Mouse (Mus musculus) cerebellum, adult 9-10 months (tissue): ENCODE measurements around the gene Esyt2.
"Not testable (repeated sequence)": the region's sequence is repeated elsewhere in the genome, so short reads cannot be mapped to it uniquely, and the experiment has no call there.

ENCODE experiments used
- DNase-seq: peaks from one replicate; pipeline ENCODE4 v3.0.0; 2022

Gene Esyt2

GRCm38 (mm10) chr12:116280653-116281364 lies at the start of gene Esyt2:
Gene Esyt2, plus strand, starts transcription at chr12:116281196.
- DNase-seq, result peak; percentile 99

DNA sequence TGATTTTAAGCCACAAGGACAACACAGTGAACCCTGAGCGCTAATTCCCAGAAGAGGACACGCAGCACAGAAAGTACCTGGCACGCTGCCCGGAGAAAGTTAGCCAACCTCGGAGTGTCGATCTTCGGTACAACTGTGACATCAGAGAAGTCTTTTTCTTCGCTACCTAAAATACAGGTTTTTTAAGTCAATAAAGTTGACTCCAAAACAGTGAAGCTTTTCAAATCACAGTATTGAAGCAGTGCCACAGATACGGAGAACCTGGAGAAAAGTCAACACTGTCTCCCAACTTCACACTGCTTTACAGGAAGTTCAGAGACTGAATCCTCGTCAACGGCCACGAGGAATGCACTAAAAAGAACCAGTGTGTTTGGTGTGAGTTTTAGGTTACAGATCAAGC lies 49.4 kb upstream of the Esyt2 start:
- DNase-seq, result no peak

- DNase-seq, result no peak
Observed at GRCm38 (mm10) chr12:116232061-116232460, 48.9 kb upstream of the Esyt2 start.

DNA sequence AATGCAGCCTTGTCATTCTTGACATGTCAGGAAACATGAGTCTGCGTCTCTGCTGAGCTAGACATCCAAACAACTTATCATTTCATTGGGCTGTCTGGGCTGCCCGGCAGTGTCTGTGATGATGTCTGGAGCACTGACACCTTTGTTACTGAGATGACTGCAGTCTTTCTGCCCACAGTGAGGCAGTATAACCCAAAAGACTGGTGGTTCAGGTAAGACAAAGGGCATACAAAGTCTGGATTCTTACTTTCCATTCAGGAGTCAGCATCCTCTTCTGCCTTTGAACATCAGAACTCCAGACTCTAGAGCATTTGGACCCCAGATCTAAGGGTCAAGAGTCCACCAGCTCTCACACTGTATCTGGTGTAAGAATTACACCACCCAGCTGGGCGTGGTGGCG lies 45.6 kb upstream of the Esyt2 start:
- no peak for DNase-seq

GRCm38 (mm10) chr12:116236658-116237057 lies 44.3 kb upstream of the Esyt2 start:
- no peak for DNase-seq

DNA sequence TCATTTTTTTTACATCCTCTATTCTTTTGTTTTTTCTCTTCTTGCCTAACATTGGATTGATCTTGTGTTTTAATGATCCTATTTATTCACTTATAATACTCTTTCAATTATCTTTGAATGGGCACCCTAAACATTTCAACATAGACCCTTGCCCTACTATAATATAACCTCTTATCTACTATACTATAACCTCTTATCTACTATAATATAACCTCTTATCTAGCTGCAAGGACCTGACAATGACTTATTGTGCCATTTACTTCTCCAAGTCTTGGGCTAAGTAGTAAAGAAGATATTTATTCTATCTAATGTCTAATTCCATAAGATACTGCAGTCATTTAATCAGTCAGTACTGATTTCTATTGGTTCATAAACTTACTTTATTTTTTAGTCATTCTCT lies 42.6 kb upstream of the Esyt2 start:
- DNase-seq, result no peak

DNA sequence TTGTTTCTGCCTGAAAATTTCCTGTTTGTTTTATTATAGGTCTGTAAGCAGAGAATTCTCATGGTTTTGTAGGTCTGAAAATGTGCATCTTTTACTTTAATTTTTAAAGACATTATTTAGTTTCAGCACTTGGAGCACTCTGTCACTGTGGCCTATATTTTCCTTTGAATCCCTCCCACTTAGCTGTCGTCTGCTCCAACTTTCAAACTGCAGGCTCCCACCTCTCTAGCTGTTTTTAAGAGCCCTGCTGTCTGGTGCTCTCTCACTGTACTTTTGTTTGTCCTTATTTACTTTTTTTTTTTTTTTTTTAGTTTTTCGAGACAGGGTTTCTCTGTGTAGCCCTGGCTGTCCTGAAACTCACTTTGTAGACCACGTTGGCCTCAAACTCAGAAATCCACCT lies 42.2 kb upstream of the Esyt2 start:
- DNase-seq, result no peak

GRCm38 (mm10) chr12:116244601-116245000 lies 36.4 kb upstream of the Esyt2 start:
- no peak for DNase-seq

GRCm38 (mm10) chr12:116254652-116255051 lies 26.3 kb upstream of the Esyt2 start:
- no peak for DNase-seq

GRCm38 (mm10) chr12:116255636-116256035 lies 25.4 kb upstream of the Esyt2 start:
- no peak for DNase-seq

DNA sequence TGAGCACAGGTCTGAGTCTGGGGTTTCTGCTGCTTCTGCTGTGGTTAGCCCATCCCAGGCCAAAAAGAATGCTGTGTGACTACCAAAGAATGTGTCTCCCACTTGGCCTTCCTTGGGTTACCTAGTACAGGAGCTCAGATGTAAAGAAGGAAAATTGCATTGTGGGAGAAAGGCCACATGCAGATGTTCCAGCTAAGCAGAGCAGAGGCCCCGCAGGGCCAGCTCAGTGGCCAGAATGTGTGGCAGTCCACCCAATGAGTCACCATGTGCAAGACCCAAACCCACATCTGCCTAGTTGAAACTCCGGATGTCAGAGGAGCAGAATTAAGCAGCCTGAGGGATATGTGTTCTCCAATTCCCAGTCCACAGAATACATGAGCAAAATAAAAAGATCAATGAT lies 22.7 kb upstream of the Esyt2 start:
- DNase-seq, result no peak

- DNase-seq, result peak; percentile 87
Observed at GRCm38 (mm10) chr12:116262555-116263341, 18.2 kb upstream of the Esyt2 start, which contains the start of gene Wdr60. Gene Wdr60, minus strand, starts transcription at chr12:116263022.

- DNase-seq, result no peak
Observed at GRCm38 (mm10) chr12:116264756-116265155, 16.2 kb upstream of the Esyt2 start.

GRCm38 (mm10) chr12:116265275-116265674 lies 15.7 kb upstream of the Esyt2 start:
- no peak for DNase-seq

GRCm38 (mm10) chr12:116269450-116269849 lies 11.5 kb upstream of the Esyt2 start:
- no peak for DNase-seq

- DNase-seq, result no peak
Observed at GRCm38 (mm10) chr12:116270538-116270937, 10.5 kb upstream of the Esyt2 start.

GRCm38 (mm10) chr12:116271071-116271470 lies 9.9 kb upstream of the Esyt2 start:
- DNase-seq, result no peak

- no peak for DNase-seq
Observed at GRCm38 (mm10) chr12:116273733-116274132, 7.3 kb upstream of the Esyt2 start.

DNA sequence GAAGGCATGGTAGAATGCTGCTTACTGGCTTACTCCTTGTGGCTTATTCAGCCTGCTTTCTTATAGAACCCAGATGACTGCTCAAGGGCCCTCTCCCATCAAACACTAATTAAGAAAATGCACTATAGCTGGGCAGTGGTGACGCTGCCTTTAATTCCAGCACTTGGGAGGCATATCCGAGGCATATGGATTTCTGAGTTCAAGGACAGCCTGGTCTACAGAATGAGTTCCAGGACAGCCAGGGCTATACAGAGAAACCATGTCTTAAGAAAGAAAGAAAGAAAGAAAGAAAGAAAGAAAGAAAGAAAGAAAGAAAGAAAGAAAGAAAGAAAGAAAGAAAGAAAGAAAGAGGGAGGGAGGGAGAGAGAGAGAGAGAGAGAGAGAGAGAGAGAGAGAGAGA lies 5.9 kb upstream of the Esyt2 start, which contains the start of gene Gm11027:
TSS of gene Gm11027 (plus strand) at position 301 of the 400 bp plus-strand sequence.
- not testable (repeated sequence) for DNase-seq

DNA sequence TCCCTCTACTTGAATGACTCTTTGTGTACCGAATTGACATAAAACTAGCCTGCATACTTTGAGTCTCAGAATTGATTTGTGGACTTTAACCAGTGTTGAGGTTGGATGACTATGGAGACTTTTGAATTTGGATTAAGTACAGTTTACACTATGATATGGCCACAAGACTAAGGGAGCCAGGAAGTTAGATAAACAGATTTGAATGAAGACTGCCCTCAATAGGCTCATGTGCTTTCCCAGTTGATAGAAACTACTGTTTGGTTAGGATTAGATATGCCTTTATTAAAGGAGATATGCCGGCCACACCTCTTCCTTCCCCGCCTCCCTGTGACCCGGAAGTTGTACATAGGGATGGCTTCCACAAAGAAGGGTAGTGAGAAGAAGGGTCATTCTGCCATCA lies 5.4 kb upstream of the Esyt2 start:
- no peak for DNase-seq

DNA sequence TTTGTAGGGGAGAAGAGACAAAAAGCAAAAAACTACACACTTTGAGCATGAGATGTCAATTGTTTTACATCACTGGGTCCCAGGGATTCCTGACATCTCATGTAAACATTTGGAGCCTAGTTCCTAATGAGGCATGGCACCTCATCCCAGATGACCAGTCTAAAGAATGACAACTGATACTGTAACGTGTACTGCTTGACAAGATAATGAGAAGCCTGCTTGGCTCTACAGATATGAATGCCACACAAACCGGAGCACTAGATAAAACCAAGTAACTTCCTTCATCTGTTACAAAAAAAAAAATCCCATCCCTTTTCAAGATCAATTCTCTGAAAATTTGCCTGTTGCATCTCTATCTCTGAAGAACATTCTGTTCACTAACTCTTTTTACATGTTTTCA lies 4.0 kb upstream of the Esyt2 start:
- no peak for DNase-seq

- DNase-seq, result no peak
Observed at GRCm38 (mm10) chr12:116278541-116278940, 2.5 kb upstream of the Esyt2 start.

GRCm38 (mm10) chr12:116279181-116279580 lies 1.8 kb upstream of the Esyt2 start:
- DNase-seq, result no peak

GRCm38 (mm10) chr12:116280149-116280652 lies 795 bp upstream of the Esyt2 start:
- peak; percentile 25 for DNase-seq
